Mouse (Mus musculus) G1E (cell line): ENCODE data around the gene Fam186b.

ENCODE experiments used
- CTCF ChIP-seq: IDR thresholded peaks from 2 replicates; pipeline ENCODE4 v1.5.1; 2012; ENCODE audit warnings: low read depth, low read length, inconsistent platforms, mixed read lengths
- POLR2AphosphoS5 ChIP-seq: IDR thresholded peaks from 2 replicates; pipeline ENCODE4 v1.6.1; 2012; ENCODE audit warnings: low read depth, low read length, inconsistent platforms; ENCODE audit not compliant: insufficient replicate concordance

- no peak for TF ChIP-seq CTCF
- no peak for TF ChIP-seq POLR2AphosphoS5
Measured at GRCm38 (mm10) chr15:99338916-99339315, 43.2 kb upstream of the Fam186b start.
